Mouse (Mus musculus) lung, embryonic 14.5 days (tissue): ENCODE data around the gene Lnx2. TPM values are rescaled to one million over a fixed set of nuclear protein-coding genes. Genes with fewer than 3 reads are reported as not detected.

Source experiments
- ATAC-seq: fragments of 200-750 bp; cut with Nextera tagmentation; 2 replicates; pipeline ENCODE4 v1.8.0; 2017; ENCODE audit warnings: mild to moderate bottlenecking, moderate TSS enrichment, moderate library complexity; ENCODE audit not compliant: insufficient read depth
- DNase-seq: peaks from one replicate; pipeline ENCODE4 v3.0.0-alpha.2; 2015
- H3K27ac ChIP-seq: fragments of 300-500 bp; sonication (generic); 2 replicates; pipeline ENCODE4 v1.5.1; 2014; ENCODE audit warnings: low read depth, mild to moderate bottlenecking, moderate library complexity
- H3K27me3 ChIP-seq: fragments of 300-500 bp; sonication (generic); 2 replicates; pipeline ENCODE4 v1.6.1; 2014; ENCODE audit warnings: low read length, control low read depth; ENCODE audit not compliant: insufficient read depth
- H3K36me3 ChIP-seq: fragments of 300-500 bp; sonication (generic); 2 replicates; pipeline ENCODE4 v1.6.1; 2014; ENCODE audit warnings: control low read depth; ENCODE audit not compliant: insufficient read depth
- H3K4me1 ChIP-seq: fragments of 300-500 bp; sonication (generic); 2 replicates; pipeline ENCODE4 v1.6.1; 2014; ENCODE audit warnings: antibody characterized with exemption, control low read depth; ENCODE audit not compliant: insufficient read depth
- H3K4me2 ChIP-seq: fragments of 300-500 bp; sonication (generic); 2 replicates; pipeline ENCODE4 v1.6.1; 2014; ENCODE audit warnings: mild to moderate bottlenecking
- H3K4me3 ChIP-seq: fragments of 300-500 bp; sonication (generic); 2 replicates; pipeline ENCODE4 v1.5.1; 2014; ENCODE audit warnings: low read depth, low read length
- H3K9ac ChIP-seq: fragments of 300-500 bp; sonication (generic); 2 replicates; pipeline ENCODE4 v1.6.1; 2014
- H3K9me3 ChIP-seq: fragments of 300-500 bp; sonication (generic); 2 replicates; pipeline ENCODE4 v1.6.1; 2016; ENCODE audit warnings: low read depth, low read length, control low read depth
- CTCF ChIP-seq: IDR thresholded peaks from 2 replicates; pipeline ENCODE4 v1.5.1; 2016; ENCODE audit warnings: antibody characterized with exemption, low read depth
- WGBS: fragments of 180-500 bp; shearing (Covaris S2); extraction: QIAGEN DNeasy Blood & Tissue Kit; methylation state at CpG from one replicate; pipeline ENCODE4 v1.1.7; 2014; 5-methylcytosine and 5-hydroxymethylcytosine counted together
- polyA plus RNA-seq: library from polyadenylated mRNA; unstranded; fragments of >200 nt; fragmentation: Nextera tagmentation; extraction: Ambion mirVana; gene quantifications from 2 replicates; pipeline ENCODE4 v1.2.1, GENCODE M21; 2014

Lnx2 gene
- polyA plus RNA-seq, 1 experiment from 2014 or later, result 19.9 TPM

GRCm38 (mm10) chr5:146998802-146999201 lies 77.6 kb downstream of the Lnx2 start:
- Histone ChIP-seq H3K4me1 (no peaks in the 10 kb centered on the region), H3K9me3 (no peaks in the 10 kb centered on the region), H3K27ac (no peak overlapping the region), H3K36me3 (no peaks in the 10 kb centered on the region), H3K4me2 (no peak overlapping the region), H3K9ac (no peak overlapping the region), H3K4me3 (no peak overlapping the region), H3K27me3 (no peaks in the 10 kb centered on the region)
- 90% methylated on average over 12 of the region's 12 CpGs for WGBS
- TF ChIP-seq CTCF, result 0 out of 2 replicates have a peak, but pooled peaks have one; percentile 31
- ATAC-seq, result no peak
- no peak for DNase-seq

DNA sequence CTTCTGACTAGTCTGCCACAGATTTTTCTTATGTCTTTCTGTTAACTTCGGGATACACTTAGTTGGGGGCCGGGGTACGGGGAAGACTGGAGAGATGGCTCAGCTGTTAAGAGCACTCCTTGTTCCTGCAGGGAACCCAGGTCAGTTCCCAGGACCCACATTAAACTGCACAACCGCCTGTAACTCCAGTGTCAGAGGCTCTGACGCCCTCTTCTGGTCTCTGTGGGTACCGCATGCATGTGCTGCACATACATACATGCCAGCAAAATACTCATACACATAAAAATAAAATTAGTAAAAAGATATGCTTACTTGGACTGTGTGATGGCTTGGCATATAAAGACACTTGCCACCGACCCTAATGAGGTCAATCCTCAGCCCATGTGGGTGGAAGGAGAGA lies 79.6 kb downstream of the Lnx2 start:
- H3K9me3 ChIP-seq, result no peaks in the 10 kb centered on the region
- WGBS, result 83% methylated on average over 7 of the region's 7 CpGs
- ATAC-seq, result no peak

GRCm38 (mm10) chr5:146994973-146995372 lies 81.4 kb downstream of the Lnx2 start:
- Histone ChIP-seq H3K9me3 (no peaks in the 10 kb centered on the region), H3K27me3 (no peaks in the 10 kb centered on the region), H3K4me2 (no peak overlapping the region), H3K9ac (no peak overlapping the region), H3K36me3 (no peaks in the 10 kb centered on the region), H3K27ac (no peak overlapping the region), H3K4me3 (no peak overlapping the region), H3K4me1 (no peaks in the 10 kb centered on the region)
- 20% methylated on average over 6 of the region's 6 CpGs for WGBS
- ATAC-seq (peak; percentile 65), DNase-seq (peak; percentile 63)
- TF ChIP-seq CTCF, result no peak

More for the DNA sequence above, 79.6 kb downstream of the Lnx2 start:
- no peaks in the 10 kb centered on the region for H3K4me1 ChIP-seq
- TF ChIP-seq CTCF, result peak; percentile 21; the same call in 1 of the 2 replicates
- no peaks in the 10 kb centered on the region for H3K27me3 ChIP-seq
- no peak overlapping the region for H3K4me3 ChIP-seq
- H3K27ac ChIP-seq, result no peak overlapping the region
- DNase-seq, result no peak
- H3K4me2 ChIP-seq, result no peak overlapping the region
- H3K9ac ChIP-seq, result no peak overlapping the region
- H3K36me3 ChIP-seq, result no peaks in the 10 kb centered on the region

- H3K4me2 ChIP-seq, result no peak overlapping the region
- H3K27ac ChIP-seq, result no peak overlapping the region
- no peak overlapping the region for H3K9ac ChIP-seq
- H3K36me3 ChIP-seq, result no peaks in the 10 kb centered on the region
- H3K9me3 ChIP-seq, result no peaks in the 10 kb centered on the region
- H3K27me3 ChIP-seq, result no peaks in the 10 kb centered on the region
- no peaks in the 10 kb centered on the region for H3K4me1 ChIP-seq
- no peak overlapping the region for H3K4me3 ChIP-seq
- ATAC-seq, result no peak
- 74% methylated on average over 8 of the region's 8 CpGs for WGBS
- TF ChIP-seq CTCF, result no peak
- no peak for DNase-seq
These were observed 82.9 kb downstream of the Lnx2 start for GRCm38 (mm10) chr5:146993509-146993908.

- H3K36me3 ChIP-seq, result no peaks in the 10 kb centered on the region
- peaks cover 19% of the 10 kb centered on the region; the same call in 1 of the 2 replicates for H3K27me3 ChIP-seq
- TF ChIP-seq CTCF, result no peak
- ATAC-seq, result no peak
- no peaks in the 10 kb centered on the region for H3K9me3 ChIP-seq
- no peaks in the 10 kb centered on the region for H3K4me1 ChIP-seq
- H3K4me3 ChIP-seq, result no peak overlapping the region
- no peak overlapping the region for H3K4me2 ChIP-seq
- H3K9ac ChIP-seq, result no peak overlapping the region
- H3K27ac ChIP-seq, result no peak overlapping the region
- 59% methylated on average over 5 of the region's 5 CpGs for WGBS
- DNase-seq, result no peak
These were observed 87.3 kb downstream of the Lnx2 start for GRCm38 (mm10) chr5:146989051-146989450.

DNA sequence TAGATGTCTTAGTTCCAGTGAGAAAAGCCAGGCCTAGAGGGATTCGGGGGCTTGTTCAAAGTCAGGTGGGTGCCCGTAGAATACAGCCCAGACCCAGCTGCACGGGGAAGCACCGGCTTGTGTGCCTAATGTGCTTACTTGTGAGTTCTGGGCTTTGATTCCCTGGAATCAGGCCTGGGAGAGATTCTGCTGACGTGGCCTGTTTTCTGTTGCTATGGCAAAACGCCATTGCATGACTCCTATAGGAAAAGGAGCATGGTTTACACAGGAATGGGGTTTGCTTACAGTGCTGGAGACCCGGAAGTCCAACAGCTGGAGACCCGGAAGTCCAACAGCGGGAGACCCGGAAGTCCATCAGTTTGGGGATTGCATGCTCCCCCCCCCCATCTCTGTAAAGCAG lies 88.8 kb downstream of the Lnx2 start:
- no peak for ATAC-seq
- Histone ChIP-seq H3K36me3 (no peaks in the 10 kb centered on the region), H3K4me3 (no peak overlapping the region), H3K4me2 (no peak overlapping the region), H3K9ac (no peak overlapping the region), H3K27me3 (peaks cover 22% of the 10 kb centered on the region; the same call in 1 of the 2 replicates), H3K9me3 (no peaks in the 10 kb centered on the region), H3K4me1 (no peaks in the 10 kb centered on the region), H3K27ac (no peak overlapping the region)
- WGBS, result 73% methylated on average over 10 of the region's 10 CpGs
- TF ChIP-seq CTCF, result no peak
- DNase-seq, result peak; percentile 51

- peaks cover 22% of the 10 kb centered on the region; the same call in 1 of the 2 replicates for H3K27me3 ChIP-seq
- WGBS, result 59% methylated on average over 21 of the region's 21 CpGs
- no peak overlapping the region for H3K4me3 ChIP-seq
- no peak overlapping the region for H3K4me2 ChIP-seq
- no peak for DNase-seq
- H3K9me3 ChIP-seq, result no peaks in the 10 kb centered on the region
- no peaks in the 10 kb centered on the region for H3K36me3 ChIP-seq
- H3K9ac ChIP-seq, result no peak overlapping the region
- TF ChIP-seq CTCF, result no peak
- H3K27ac ChIP-seq, result no peak overlapping the region
- H3K4me1 ChIP-seq, result no peaks in the 10 kb centered on the region
- no peak for ATAC-seq
These were observed 90.5 kb downstream of the Lnx2 start for GRCm38 (mm10) chr5:146985725-146986433.
